Mouse (Mus musculus): ENCODE data around the gene Fut2.

DNA sequence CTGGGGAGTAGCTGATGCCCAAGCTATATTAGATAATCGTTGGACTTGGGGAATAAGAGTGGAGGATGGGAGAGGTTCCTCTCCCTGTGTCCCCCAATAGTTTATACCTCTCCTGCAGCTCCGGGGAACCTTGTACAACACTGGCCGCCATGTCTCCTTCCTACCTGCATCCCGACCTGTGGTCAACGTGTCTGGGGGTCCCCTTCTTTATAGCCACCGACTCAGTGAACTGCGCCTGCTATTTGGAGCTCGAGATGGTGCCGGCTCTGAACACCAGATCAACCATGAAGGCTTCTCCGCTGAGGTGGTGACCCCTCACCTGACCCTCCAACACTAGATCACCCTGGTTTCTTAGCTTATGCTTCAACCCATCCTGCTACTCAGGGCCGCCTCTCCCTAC lies 36.1 kb upstream of the Fut2 start:
- TF ChIP-seq GATA1 (IDR thresholded peaks at IDR 0.05; ENCODE audit: borderline replicate concordance, low read length) = no peak
- no peak for TF ChIP-seq FLI1 (IDR thresholded peaks at IDR 0.05; ENCODE audit: low read length)
